Mouse (Mus musculus): ENCODE data around the gene Fam160a2. TPM values are rescaled to one million over a fixed set of nuclear protein-coding genes. Genes with fewer than 3 reads are reported as not detected.

The Fam160a2 gene
- polyA plus RNA-seq (2021; fragmentation: Nextera tagmentation), result 37.5 and 41.9 TPM in 2 replicates
- long read RNA-seq, experiment 1, full-length matches to known transcripts, result 125 of 179 reads
- long read RNA-seq, experiment 1, partial matches to known transcripts, result 17 of 179 reads
- long read RNA-seq, experiment 1, other reads (novel, unspliced or antisense), result 37 of 179 reads
- long read RNA-seq, experiment 2, full-length matches to known transcripts, result 8 of 27 reads
- long read RNA-seq, experiment 2, partial matches to known transcripts, result 8 of 27 reads
- long read RNA-seq, experiment 2, other reads (novel, unspliced or antisense), result 11 of 27 reads

DNA sequence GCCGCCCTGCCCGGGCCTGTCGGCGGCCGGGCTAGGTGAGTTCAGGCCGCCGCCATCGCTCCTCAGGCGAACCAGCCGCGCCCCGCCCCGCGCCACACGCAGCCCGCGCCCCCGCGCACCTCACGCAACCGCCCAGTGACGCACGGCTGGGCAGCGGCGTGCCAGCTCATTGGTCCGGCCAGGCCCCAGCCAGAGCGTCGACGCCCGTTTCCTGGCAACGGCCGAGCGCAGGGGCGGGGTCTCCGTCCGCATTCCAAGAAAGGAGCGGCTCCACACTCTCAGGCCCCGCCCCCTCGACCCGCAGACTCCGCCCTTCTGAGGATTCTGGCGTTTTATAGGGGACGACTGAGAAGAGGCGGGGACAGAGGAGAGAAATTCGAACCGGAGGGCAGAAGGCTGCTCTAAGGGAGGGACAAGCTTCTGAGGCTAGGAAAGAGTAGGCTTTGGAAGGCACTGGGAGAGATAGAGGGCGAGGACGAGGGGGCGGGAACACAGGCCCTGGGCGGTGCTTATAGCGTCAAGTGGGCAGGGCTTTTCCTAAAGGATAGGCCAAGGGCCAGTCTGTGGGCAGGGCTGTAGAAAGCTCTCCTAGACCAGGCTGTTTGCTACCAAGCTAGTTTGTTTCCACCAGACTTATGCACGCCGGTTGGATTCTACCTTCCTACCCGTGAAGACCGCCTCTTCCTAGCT lies at the start of gene Fam160a2:
Fam160a2 (minus strand) TSS at position 120 of the 690 bp plus-strand sequence.

DNA sequence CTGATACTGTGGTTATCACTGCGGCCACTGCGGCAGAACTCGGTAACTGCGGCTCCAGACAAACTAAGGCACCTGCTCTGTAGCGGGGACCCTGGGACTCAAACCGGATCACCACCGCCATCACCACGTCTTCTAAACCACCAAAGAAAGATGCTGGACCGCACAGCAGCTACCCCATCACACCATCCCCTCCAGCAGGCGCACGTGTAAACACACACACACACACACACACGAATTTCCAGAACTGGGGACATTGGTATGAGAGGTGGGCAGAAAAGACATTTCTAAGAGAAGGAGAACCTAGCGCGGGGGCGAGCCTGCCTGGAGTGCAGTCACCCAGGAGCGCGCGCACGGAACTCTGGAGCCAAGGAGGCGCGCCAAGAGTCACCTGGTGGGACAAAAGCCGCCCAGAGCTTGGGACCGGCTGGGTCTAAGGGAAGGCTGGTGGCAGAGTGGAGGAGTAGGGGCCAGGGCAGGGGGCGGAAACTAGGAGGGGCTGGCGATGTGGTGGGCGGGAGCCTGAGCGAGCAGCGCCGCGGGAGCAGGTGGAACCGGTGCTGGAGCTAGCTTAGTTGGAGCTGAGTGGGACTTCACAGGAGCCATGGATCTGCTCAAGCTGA lies 25.7 kb upstream of the Fam160a2 start, which contains the start of gene Cckbr:
Cckbr (plus strand) TSS at position 308 of the 620 bp plus-strand sequence.

DNA sequence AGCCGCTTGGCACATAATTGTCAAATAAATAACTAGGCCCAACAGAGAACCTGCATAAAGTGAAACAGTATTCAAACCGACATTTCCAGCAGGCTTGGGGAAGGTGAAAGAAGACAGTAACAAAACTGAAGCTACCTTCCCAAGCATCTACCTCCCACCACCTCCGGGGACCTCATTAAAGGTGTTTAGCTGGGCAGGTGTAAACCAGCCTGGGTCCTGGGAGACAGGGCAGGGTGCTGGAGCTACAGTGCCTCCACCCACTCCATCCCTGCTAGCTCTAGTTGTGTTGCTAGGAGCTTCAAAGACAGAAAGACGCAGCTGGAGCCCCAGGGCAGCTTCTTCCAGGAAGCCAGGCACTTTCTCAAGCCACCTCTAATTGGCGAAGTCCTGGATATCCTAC lies 4.4 kb upstream of the Fam160a2 start, which contains the start of gene Cnga4:
Cnga4 (plus strand) TSS at position 301 of the 400 bp plus-strand sequence.

DNA sequence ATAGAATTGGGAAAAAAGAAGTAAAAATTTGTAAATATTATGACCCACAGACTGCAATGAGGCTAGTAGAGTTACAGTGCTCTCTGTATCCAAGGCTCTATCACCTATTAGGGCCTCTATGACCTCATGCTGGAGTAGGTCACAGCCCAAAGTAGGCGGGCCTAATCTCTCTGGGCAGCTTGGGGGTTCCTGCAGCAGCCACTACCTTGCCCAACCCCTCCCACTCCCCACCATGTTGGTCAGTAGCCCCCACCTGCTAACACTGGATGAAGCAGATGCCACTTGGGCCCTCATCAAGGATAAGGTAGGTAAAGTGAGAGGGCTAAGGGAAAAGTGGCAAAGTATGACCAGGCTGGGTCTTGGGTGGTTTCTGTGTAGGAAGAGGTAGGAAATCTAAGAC lies 25.0 kb downstream of the Fam160a2 start, which contains the start of gene Gm5901:
Gm5901 (plus strand) TSS at position 173 of the 400 bp plus-strand sequence.

DNA sequence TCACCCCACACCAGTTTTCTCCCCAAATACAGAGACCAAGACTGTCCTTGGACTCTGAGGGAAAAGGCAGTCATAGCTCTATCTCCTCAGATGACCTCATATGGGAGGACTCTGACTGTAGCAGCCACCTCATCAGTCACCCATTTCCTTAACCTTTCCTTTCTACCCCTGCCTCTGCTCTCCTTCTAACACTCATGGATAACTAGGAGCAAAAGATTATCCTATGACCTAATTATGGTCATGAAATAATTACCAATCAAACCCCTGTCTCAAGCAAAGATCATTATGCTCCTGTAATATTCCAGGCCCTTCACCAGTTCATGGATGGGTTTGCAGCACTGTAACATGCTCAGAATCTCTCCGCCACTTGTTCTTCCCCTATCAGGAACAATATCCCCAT lies 31.9 kb downstream of the Fam160a2 start, which contains the start of gene Olfr692:
Olfr692 (plus strand) TSS at position 301 of the 400 bp plus-strand sequence.

DNA sequence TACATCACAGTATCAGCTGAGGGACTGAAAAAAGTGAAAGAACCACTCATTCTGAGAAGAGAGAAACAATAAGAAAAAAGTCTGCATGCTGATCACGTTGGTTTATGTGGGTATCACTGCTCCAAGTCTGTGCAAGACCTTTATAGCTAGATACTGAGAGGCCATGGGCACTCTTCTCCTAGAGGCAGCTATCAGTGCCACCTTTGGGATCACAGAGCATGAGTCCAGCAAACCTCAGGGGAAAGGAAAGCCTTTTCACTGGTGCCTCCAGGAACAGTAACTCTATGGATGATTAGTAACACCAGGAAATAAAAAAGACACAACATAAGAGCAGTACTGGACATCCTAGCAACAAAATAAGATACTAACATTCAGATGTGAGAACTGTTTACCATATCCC lies 57.7 kb downstream of the Fam160a2 start, which contains the start of gene Olfr691:
Olfr691 (minus strand) TSS at position 101 of the 400 bp plus-strand sequence.

DNA sequence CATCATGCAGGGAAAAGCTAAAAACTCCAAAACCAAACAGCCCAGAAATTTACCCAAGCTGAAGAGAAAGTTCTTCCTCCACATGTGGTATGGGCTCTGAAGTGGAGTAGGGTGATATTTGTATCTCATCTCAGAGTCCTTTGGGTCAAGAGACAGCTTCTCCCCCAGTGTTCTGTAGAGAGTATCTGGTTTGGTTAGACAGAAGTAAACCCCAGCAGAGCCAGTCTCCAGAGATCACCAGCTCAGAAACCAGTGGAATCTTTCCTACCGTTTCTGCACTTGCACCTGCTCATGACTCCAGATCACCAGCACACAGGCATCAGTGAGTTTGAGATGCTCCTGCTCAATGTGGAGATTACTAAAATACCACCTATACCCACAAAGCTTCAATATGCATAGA lies 65.8 kb downstream of the Fam160a2 start, which contains the start of gene Olfr690:
Olfr690 (minus strand) TSS at position 101 of the 400 bp plus-strand sequence.

Other genes with a start within 250 kb of the Fam160a2 start
- not detected in 2 replicates for gene Olfr684, start 236.4 kb downstream of the Fam160a2 start, polyA plus RNA-seq (2021; fragmentation: Nextera tagmentation)
- gene Olfr685, start 214.0 kb downstream of the Fam160a2 start, polyA plus RNA-seq (2021; fragmentation: Nextera tagmentation), result not detected in 2 replicates
- not detected in 2 replicates for gene Olfr686, start 192.6 kb downstream of the Fam160a2 start, polyA plus RNA-seq (2021; fragmentation: Nextera tagmentation)
- gene Olfr688, start 112.0 kb downstream of the Fam160a2 start, polyA plus RNA-seq (2021; fragmentation: Nextera tagmentation), result not detected in 2 replicates
- gene Olfr689, start 88.9 kb downstream of the Fam160a2 start, polyA plus RNA-seq (2021; fragmentation: Nextera tagmentation), result not detected in 2 replicates
- not detected in 2 replicates for gene Olfr690, start 66.0 kb downstream of the Fam160a2 start, polyA plus RNA-seq (2021; fragmentation: Nextera tagmentation)
- not detected in 2 replicates for gene Olfr691, start 57.8 kb downstream of the Fam160a2 start, polyA plus RNA-seq (2021; fragmentation: Nextera tagmentation)
- gene Olfr692, start 31.8 kb downstream of the Fam160a2 start, polyA plus RNA-seq (2021; fragmentation: Nextera tagmentation), result not detected in 2 replicates
- gene Gm5901, start 25.0 kb downstream of the Fam160a2 start, polyA plus RNA-seq (2021; fragmentation: Nextera tagmentation), result not detected in 2 replicates
- gene Cnga4, start 4.5 kb upstream of the Fam160a2 start, polyA plus RNA-seq (2021; fragmentation: Nextera tagmentation), result 0.33 and 0.43 TPM in 2 replicates
- 24.0 and 37.9 TPM in 2 replicates for gene Cckbr, start 25.7 kb upstream of the Fam160a2 start, polyA plus RNA-seq (2021; fragmentation: Nextera tagmentation)
- gene Cavin3, start 82.2 kb upstream of the Fam160a2 start, polyA plus RNA-seq (2021; fragmentation: Nextera tagmentation), result 36.0 and 38.6 TPM in 2 replicates
- gene Smpd1, start 154.3 kb upstream of the Fam160a2 start, polyA plus RNA-seq (2021; fragmentation: Nextera tagmentation), result 91.4 and 99.7 TPM in 2 replicates
- gene Apbb1, start 181.6 kb upstream of the Fam160a2 start, polyA plus RNA-seq (2021; fragmentation: Nextera tagmentation), result 463 and 483 TPM in 2 replicates
- gene Hpx, start 200.1 kb upstream of the Fam160a2 start, polyA plus RNA-seq (2021; fragmentation: Nextera tagmentation), result 0.49 and 1.2 TPM in 2 replicates
- gene Trim3, start 233.5 kb upstream of the Fam160a2 start, polyA plus RNA-seq (2021; fragmentation: Nextera tagmentation), result 37.4 and 60.6 TPM in 2 replicates
- 219 and 252 TPM in 2 replicates for gene Timm10b, start 240.0 kb upstream of the Fam160a2 start, polyA plus RNA-seq (2021; fragmentation: Nextera tagmentation)
- 48.2 and 50.0 TPM in 2 replicates for gene Arfip2, start 240.4 kb upstream of the Fam160a2 start, polyA plus RNA-seq (2021; fragmentation: Nextera tagmentation)
- gene Gm45799, start 240.5 kb upstream of the Fam160a2 start, polyA plus RNA-seq (2021; fragmentation: Nextera tagmentation), result 11.6 and 35.0 TPM in 2 replicates

All from left cerebral cortex, adult 6 months (tissue).